ENCODE assay signal across 18 mouse cellular contexts in genomic region chr7:45519345-45520120, GRCm38 (mm10). TPM values are rescaled to one million over a fixed set of nuclear protein-coding genes. Genes with fewer than 3 reads are reported as not detected.
DNase-seq lines count a peak whose midpoint lies in the region; ATAC-seq and TF ChIP-seq lines count a peak whose summit lies in the region.
"Had no signal": no experiment of that assay in that cellular context is flagged by ENCODE, and none has a peak within 500 bp of the region (broad histone marks: within the 10 kb centered on the region; RNA-seq: fewer than 3 reads in every experiment).

No protein-coding gene starts in this region.

- 60% methylated on average over 8 of the region's 8 CpGs for WGBS in liver, postnatal 0 days (ENCODE audit: insufficient replicate concordance)
- WGBS in intestine, embryonic 16.5 days: 63% methylated on average over 8 of the region's 8 CpGs
- 72% methylated on average over 8 of the region's 8 CpGs for WGBS in hindbrain, postnatal 0 days

- ATAC-seq in liver, postnatal 0 days: no peak
- peak; percentile 70 for ATAC-seq in intestine, embryonic 16.5 days
- ATAC-seq in hindbrain, postnatal 0 days: no peak

- no peak for TF ChIP-seq EP300 in liver, postnatal 0 days (IDR thresholded peaks at IDR 0.05; ENCODE audit: low read depth)
- no peak for TF ChIP-seq EP300 in ES-Bruce4 (IDR thresholded peaks at IDR 0.05; ENCODE audit: insufficient read depth, low read depth, low read length)

- no peak for TF ChIP-seq POLR2A in ES-Bruce4 (IDR thresholded peaks at IDR 0.05; ENCODE audit: insufficient read depth, low read length)

- no peak overlapping the region for H3K4me3 ChIP-seq in liver, postnatal 0 days (ENCODE audit: low read depth, low read length)
- H3K4me3 ChIP-seq in ES-Bruce4 (ENCODE audit: low read depth, low read length): 0 out of 2 replicates have a peak overlapping the region, but pooled peaks have one; percentile 2
- no peak overlapping the region for H3K4me3 ChIP-seq in intestine, embryonic 16.5 days (ENCODE audit: low read length)
- H3K4me3 ChIP-seq in hindbrain, postnatal 0 days (ENCODE audit: low read length): no peak overlapping the region
- H3K4me3 ChIP-seq: embryonic facial prominence, embryonic 10.5 days; left cerebral cortex, adult 2 months had no signal

- DNase-seq in liver: peak; percentile 57
- DNase-seq in liver, postnatal 0 days: no peak
- DNase-seq in thymus, postnatal 14 days: peak; percentile 73
- DNase-seq in hindbrain, postnatal 0 days (ENCODE audit: low spot score): no peak
- no peak for DNase-seq in adrenal gland, postnatal 36 days
- DNase-seq in urinary bladder, postnatal 25 days (ENCODE audit: low spot score): no peak
- DNase-seq: cerebellum, adult 8-10 months; kidney, adult 18-20 months; kidney, postnatal 4 days; lung, embryonic 14.5 days had no signal

- H3K27ac ChIP-seq in liver, postnatal 0 days (ENCODE audit: low read depth): no peak overlapping the region
- peak overlapping the region; percentile 72 for H3K27ac ChIP-seq in ES-Bruce4 (ENCODE audit: insufficient read depth, low read length)
- H3K27ac ChIP-seq in intestine, embryonic 16.5 days (ENCODE audit: low read length): no peak overlapping the region
- no peak overlapping the region for H3K27ac ChIP-seq in hindbrain, postnatal 0 days
- H3K27ac ChIP-seq: embryonic facial prominence, embryonic 10.5 days; left cerebral cortex, adult 2 months had no signal

- no peaks in the 10 kb centered on the region for H3K27me3 ChIP-seq in liver, postnatal 0 days (ENCODE audit: insufficient read depth, low read length)
- H3K27me3 ChIP-seq in ES-Bruce4 (ENCODE audit: control insufficient read depth, insufficient read depth, low read length, poor library complexity, severe bottlenecking): no peaks in the 10 kb centered on the region
- H3K27me3 ChIP-seq in intestine, embryonic 16.5 days (replicated peaks; ENCODE audit: control insufficient read depth, insufficient read depth, low read length): no peaks in the 10 kb centered on the region
- H3K27me3 ChIP-seq in hindbrain, postnatal 0 days (ENCODE audit: insufficient read depth, low read length): no peaks in the 10 kb centered on the region
- H3K27me3 ChIP-seq: megakaryocyte, embryonic 14.5 days had no signal

- no peak overlapping the region for H3K4me2 ChIP-seq in liver, postnatal 0 days (ENCODE audit: low read depth, low read length)
- no peak overlapping the region for H3K4me2 ChIP-seq in intestine, embryonic 16.5 days (ENCODE audit: low read depth, low read length)
- no peak overlapping the region for H3K4me2 ChIP-seq in hindbrain, postnatal 0 days (ENCODE audit: low read depth, low read length)
- H3K4me2 ChIP-seq: lung, embryonic 14.5 days had no signal

- no peak for TF ChIP-seq CTCF in liver, postnatal 0 days (IDR thresholded peaks at IDR 0.05; ENCODE audit: low read depth)
- no peak for TF ChIP-seq CTCF in ES-Bruce4 (IDR thresholded peaks at IDR 0.05; ENCODE audit: low read depth, low read length)
- no peak for TF ChIP-seq CTCF in hindbrain, postnatal 0 days (IDR thresholded peaks at IDR 0.05; ENCODE audit: low read depth)

- H3K4me1 ChIP-seq in liver, postnatal 0 days (ENCODE audit: insufficient read depth): peaks cover 34% of the 10 kb centered on the region
- peaks cover 9% of the 10 kb centered on the region for H3K4me1 ChIP-seq in ES-Bruce4 (ENCODE audit: control insufficient read depth, insufficient read depth, low read length)
- peaks cover 20% of the 10 kb centered on the region for H3K4me1 ChIP-seq in intestine, embryonic 16.5 days (ENCODE audit: control insufficient read depth, insufficient read depth, low read length)
- H3K4me1 ChIP-seq in hindbrain, postnatal 0 days (ENCODE audit: insufficient read depth, low read length): 0 out of 2 replicates have a peak, but pooled peaks cover under 1% of the 10 kb centered on the region

- no peaks in the 10 kb centered on the region for H3K9me3 ChIP-seq in liver, postnatal 0 days (ENCODE audit: low read length)
- H3K9me3 ChIP-seq in ES-Bruce4 (replicated peaks; ENCODE audit: control insufficient read depth, insufficient read depth, low read length, poor library complexity, severe bottlenecking): no peaks in the 10 kb centered on the region
- no peaks in the 10 kb centered on the region for H3K9me3 ChIP-seq in intestine, embryonic 16.5 days (ENCODE audit: control insufficient read depth, low read length)
- H3K9me3 ChIP-seq in hindbrain, postnatal 0 days (ENCODE audit: low read length): no peaks in the 10 kb centered on the region
- H3K9me3 ChIP-seq: embryonic facial prominence, embryonic 10.5 days; megakaryocyte, embryonic 14.5 days had no signal

- peaks cover 21% of the 10 kb centered on the region for H3K36me3 ChIP-seq in liver, postnatal 0 days (replicated peaks; ENCODE audit: insufficient read depth, low read length)
- peaks cover 11% of the 10 kb centered on the region for H3K36me3 ChIP-seq in ES-Bruce4 (ENCODE audit: control insufficient read depth, insufficient read depth, low read length, poor library complexity, severe bottlenecking)
- H3K36me3 ChIP-seq in intestine, embryonic 16.5 days (ENCODE audit: control insufficient read depth, insufficient read depth, low read length): no peaks in the 10 kb centered on the region
- no peaks in the 10 kb centered on the region for H3K36me3 ChIP-seq in hindbrain, postnatal 0 days (ENCODE audit: insufficient read depth, low read length)

- no peak overlapping the region for H3K9ac ChIP-seq in liver, postnatal 0 days (replicated peaks)
- no peak overlapping the region for H3K9ac ChIP-seq in ES-Bruce4 (ENCODE audit: low read depth, poor library complexity, severe bottlenecking)
- no peak overlapping the region for H3K9ac ChIP-seq in intestine, embryonic 16.5 days (ENCODE audit: low read depth, low read length)
- no peak overlapping the region for H3K9ac ChIP-seq in hindbrain, postnatal 0 days (replicated peaks; ENCODE audit: low read length)
- H3K9ac ChIP-seq: lung, embryonic 14.5 days had no signal

RNA-seq across cellular contexts. Expression of gene Ppp1r15a, which starts 6.5 kb away (rescaled TPM):
- 104 and 113 TPM in 2 replicates for polyA plus RNA-seq in liver, postnatal 0 days (2015; fragmentation: Nextera tagmentation; extraction: Ambion mirVana)
- 15.5 and 18.6 TPM in 2 replicates for polyA plus RNA-seq in ES-Bruce4 (2011; ENCODE audit: insufficient read depth, insufficient read length, low read depth, missing spikeins)
- 17.3 and 19.1 TPM in 2 replicates for polyA plus RNA-seq in intestine, embryonic 16.5 days (2015; fragmentation: Nextera tagmentation; extraction: Ambion mirVana)
- 19.2 and 19.8 TPM in 2 replicates for total RNA-seq in hindbrain, postnatal 0 days (2014; rRNA removed)
- 21.6 and 25.4 TPM in 2 replicates for polyA plus RNA-seq in hindbrain, postnatal 0 days (2015; fragmentation: Nextera tagmentation; extraction: Ambion mirVana)
- total RNA-seq in adrenal gland, postnatal 36 days (2021): 10 to 100 TPM; 45.7 to 68.4 TPM

RNA-seq across cellular contexts. Expression of gene Plekha4, which starts 6.6 kb away (rescaled TPM):
- 0.51 and 0.91 TPM in 2 replicates for polyA plus RNA-seq in liver, postnatal 0 days (2015; fragmentation: Nextera tagmentation; extraction: Ambion mirVana)
- 14.3 and 18.6 TPM in 2 replicates for polyA plus RNA-seq in ES-Bruce4 (2011; ENCODE audit: insufficient read depth, insufficient read length, low read depth, missing spikeins)
- polyA plus RNA-seq in intestine, embryonic 16.5 days (2015; fragmentation: Nextera tagmentation; extraction: Ambion mirVana): 1.4 and 1.6 TPM in 2 replicates
- total RNA-seq in hindbrain, postnatal 0 days (2014; rRNA removed): 2.4 and 2.8 TPM in 2 replicates
- 2.1 and 2.2 TPM in 2 replicates for polyA plus RNA-seq in hindbrain, postnatal 0 days (2015; fragmentation: Nextera tagmentation; extraction: Ambion mirVana)
- 1 to 10 TPM; 3.5 to 4.2 TPM for total RNA-seq in adrenal gland, postnatal 36 days (2021)

RNA-seq across cellular contexts. Expression of gene Nucb1, which starts 9.3 kb away (rescaled TPM):
- 91.5 and 103 TPM in 2 replicates for polyA plus RNA-seq in liver, postnatal 0 days (2015; fragmentation: Nextera tagmentation; extraction: Ambion mirVana)
- 105 and 119 TPM in 2 replicates for polyA plus RNA-seq in ES-Bruce4 (2011; ENCODE audit: insufficient read depth, insufficient read length, low read depth, missing spikeins)
- 251 and 266 TPM in 2 replicates for polyA plus RNA-seq in intestine, embryonic 16.5 days (2015; fragmentation: Nextera tagmentation; extraction: Ambion mirVana)
- total RNA-seq in hindbrain, postnatal 0 days (2014; rRNA removed): 91.6 and 93.7 TPM in 2 replicates
- polyA plus RNA-seq in hindbrain, postnatal 0 days (2015; fragmentation: Nextera tagmentation; extraction: Ambion mirVana): 133 and 144 TPM in 2 replicates
- total RNA-seq in adrenal gland, postnatal 36 days (2021): 100 to 1,000 TPM; 263 to 267 TPM

RNA-seq across cellular contexts. Expression of gene Dhdh, which starts 30.9 kb away (rescaled TPM):
- polyA plus RNA-seq in liver, postnatal 0 days (2015; fragmentation: Nextera tagmentation; extraction: Ambion mirVana): 8.4 and 9.5 TPM in 2 replicates
- polyA plus RNA-seq in ES-Bruce4 (2011; ENCODE audit: insufficient read depth, insufficient read length, low read depth, missing spikeins): 15.3 and 15.5 TPM in 2 replicates
- polyA plus RNA-seq in intestine, embryonic 16.5 days (2015; fragmentation: Nextera tagmentation; extraction: Ambion mirVana): 1.9 and 2.2 TPM in 2 replicates
- 4.3 and 4.7 TPM in 2 replicates for total RNA-seq in hindbrain, postnatal 0 days (2014; rRNA removed)
- polyA plus RNA-seq in hindbrain, postnatal 0 days (2015; fragmentation: Nextera tagmentation; extraction: Ambion mirVana): 5.9 and 6.2 TPM in 2 replicates
- total RNA-seq in adrenal gland, postnatal 36 days (2021): 10 to 100 TPM; 57.8 to 75.6 TPM

RNA-seq across cellular contexts. Expression of gene Gm45808, which starts 32.9 kb away (rescaled TPM):
- polyA plus RNA-seq in liver, postnatal 0 days (2015; fragmentation: Nextera tagmentation; extraction: Ambion mirVana): 0.15 and 0.33 TPM in 2 replicates
- not detected in 2 replicates for polyA plus RNA-seq in ES-Bruce4 (2011; ENCODE audit: insufficient read depth, insufficient read length, low read depth, missing spikeins)
- polyA plus RNA-seq in intestine, embryonic 16.5 days (2015; fragmentation: Nextera tagmentation; extraction: Ambion mirVana): not detected in 2 replicates
- total RNA-seq in hindbrain, postnatal 0 days (2014; rRNA removed): not detected in 2 replicates
- polyA plus RNA-seq in hindbrain, postnatal 0 days (2015; fragmentation: Nextera tagmentation; extraction: Ambion mirVana): not detected in 2 replicates
- total RNA-seq in adrenal gland, postnatal 36 days (2021): 10 to 100 TPM; 39.2 to 52.3 TPM
- total RNA-seq: hematopoietic stem cell, adult 5-6 weeks had no signal
- polyA plus RNA-seq: embryonic facial prominence, embryonic 10.5 days; forebrain, embryonic 11.5 days; lung, embryonic 14.5 days; stomach, embryonic 16.5 days had no signal

Comparison
In these comparisons a context has a peak if more than half of its experiments do, and no peak if none do; other contexts are left out.
1. DNase-seq: peak in liver (single experiment) and thymus, postnatal 14 days (single experiment); none in liver, postnatal 0 days (single experiment), hindbrain, postnatal 0 days (single experiment), adrenal gland, postnatal 36 days (0 of 2) and urinary bladder, postnatal 25 days (single experiment).